Mouse (Mus musculus): Measurements from ENCODE around the gene Crisp2. TPM values are rescaled to one million over a fixed set of nuclear protein-coding genes. Genes with fewer than 3 reads are reported as not detected.

Crisp2 gene
- polyA plus RNA-seq (2014; fragmentation: Illumina TruSeq; extraction: RNeasy Lipid Tissue Mini Kit (QIAGEN cat#74804); ENCODE audit: low read depth, low replicate concordance) = 1.7 TPM

GRCm38 (mm10) chr17:40806953-40807572, at the start of gene Crisp2:
Gene Crisp2 (minus strand): TSS chr17:40807003.

GRCm38 (mm10) chr17:40810934-40811333, 4.1 kb upstream of the Crisp2 start, which contains the start of gene Rhag:
Gene Rhag (plus strand): TSS chr17:40811126.

GRCm38 (mm10) chr17:40726820-40727219, 80.0 kb downstream of the Crisp2 start, which contains the start of gene Esp1:
Gene Esp1 (plus strand): TSS chr17:40727120.

Other genes starting within 250 kb of the Crisp2 start
- gene Esp6, start 245.5 kb downstream of the Crisp2 start, polyA plus RNA-seq (2014; fragmentation: Illumina TruSeq; extraction: RNeasy Lipid Tissue Mini Kit (QIAGEN cat#74804); ENCODE audit: low read depth, low replicate concordance) = not detected
- not detected for gene Esp4, start 208.4 kb downstream of the Crisp2 start, polyA plus RNA-seq (2014; fragmentation: Illumina TruSeq; extraction: RNeasy Lipid Tissue Mini Kit (QIAGEN cat#74804); ENCODE audit: low read depth, low replicate concordance)
- gene Esp3, start 174.9 kb downstream of the Crisp2 start, polyA plus RNA-seq (2014; fragmentation: Illumina TruSeq; extraction: RNeasy Lipid Tissue Mini Kit (QIAGEN cat#74804); ENCODE audit: low read depth, low replicate concordance) = not detected
- gene Esp1, start 79.9 kb downstream of the Crisp2 start, polyA plus RNA-seq (2014; fragmentation: Illumina TruSeq; extraction: RNeasy Lipid Tissue Mini Kit (QIAGEN cat#74804); ENCODE audit: low read depth, low replicate concordance) = not detected
- gene Rhag, start 4.1 kb upstream of the Crisp2 start, polyA plus RNA-seq (2014; fragmentation: Illumina TruSeq; extraction: RNeasy Lipid Tissue Mini Kit (QIAGEN cat#74804); ENCODE audit: low read depth, low replicate concordance) = not detected
- 4.9 TPM for gene 9130008F23Rik, start 73.6 kb upstream of the Crisp2 start, polyA plus RNA-seq (2014; fragmentation: Illumina TruSeq; extraction: RNeasy Lipid Tissue Mini Kit (QIAGEN cat#74804); ENCODE audit: low read depth, low replicate concordance)
- gene Glyatl3, start 107.3 kb upstream of the Crisp2 start, polyA plus RNA-seq (2014; fragmentation: Illumina TruSeq; extraction: RNeasy Lipid Tissue Mini Kit (QIAGEN cat#74804); ENCODE audit: low read depth, low replicate concordance) = not detected
- gene Mut, start 127.7 kb upstream of the Crisp2 start, polyA plus RNA-seq (2014; fragmentation: Illumina TruSeq; extraction: RNeasy Lipid Tissue Mini Kit (QIAGEN cat#74804); ENCODE audit: low read depth, low replicate concordance) = 380 TPM
- gene Cenpq, start 128.0 kb upstream of the Crisp2 start, polyA plus RNA-seq (2014; fragmentation: Illumina TruSeq; extraction: RNeasy Lipid Tissue Mini Kit (QIAGEN cat#74804); ENCODE audit: low read depth, low replicate concordance) = 13.2 TPM

All from kidney, adult 10 weeks (tissue).